Mouse (Mus musculus): ENCODE results near the gene Irs1. TPM values are rescaled to one million over a fixed set of nuclear protein-coding genes. Genes with fewer than 3 reads are reported as not detected.

Irs1 gene
- total and polyA plus RNA-seq, 3 experiments = not detected

DNA sequence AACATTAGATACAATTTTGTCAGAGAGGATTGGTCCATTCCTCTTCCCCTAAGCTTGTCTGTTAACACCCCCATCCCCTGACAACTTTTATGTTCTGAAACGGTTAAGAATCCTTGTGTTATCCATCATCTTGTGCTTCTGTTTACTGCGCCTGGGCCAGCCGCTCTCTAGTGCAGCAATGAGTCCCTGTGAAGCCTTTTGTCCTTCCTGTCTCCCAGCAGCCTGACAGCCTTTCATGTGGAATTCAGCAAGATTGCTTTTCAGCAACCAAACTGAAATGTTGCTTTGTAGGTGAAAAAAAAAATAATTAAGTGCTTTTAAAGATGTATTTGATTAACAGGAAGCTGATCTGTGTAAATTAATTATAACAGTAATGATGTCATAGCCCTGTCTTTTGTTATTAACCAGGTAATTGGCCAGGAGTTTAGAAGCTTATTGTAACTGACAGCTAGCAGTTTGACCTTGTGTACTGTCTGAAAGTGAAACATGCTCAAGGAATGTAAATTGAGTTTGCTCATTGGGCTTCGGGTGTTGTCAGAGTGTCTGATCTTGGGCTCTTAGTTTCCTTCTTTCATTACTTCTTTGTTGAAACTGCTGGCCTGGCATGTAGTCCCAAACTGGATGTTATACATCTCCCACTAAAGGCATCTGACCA, 33.0 kb upstream of the Irs1 start:
- Histone ChIP-seq H3K4me2 (ENCODE audit: insufficient read depth, low read depth, poor library complexity, severe bottlenecking) (no peak overlapping the region), H3K79me2 (replicated peaks; ENCODE audit: control insufficient read depth, extremely low read depth, insufficient read depth, poor library complexity, severe bottlenecking) (peaks cover 39% of the 10 kb centered on the region), H3K27me3 (replicated peaks) (no peaks in the 10 kb centered on the region), H3K27ac (ENCODE audit: insufficient read depth, low read depth) (no peak overlapping the region), H3K9ac (ENCODE audit: insufficient read depth, low read depth) (no peak overlapping the region), H3K9me3 (replicated peaks; ENCODE audit: low read length) (no peaks in the 10 kb centered on the region), H3K4me3 (replicated peaks in 1 of 3; ENCODE audit: low read depth in 2 of 3, low read length in 2 of 3, poor library complexity in 1 of 3) (no peak overlapping the region), H3K36me3 (replicated peaks in 1 of 2; ENCODE audit: control insufficient read depth in 1 of 2, insufficient read depth in 1 of 2, low read length in 1 of 2) (peaks cover 8 to 38% of the 10 kb centered on the region in 2 experiments), H3K4me1 (ENCODE audit: control insufficient read depth in 1 of 2, insufficient read depth in 2 of 2) (peaks cover 4 to 21% of the 10 kb centered on the region in 2 experiments; a peak in 2 of 4 replicates)
- dilution Hi-C loops (cut with MboI; ENCODE audit: extremely low pct_ligation_motif_present, extremely low pct_unique_long_range_greater_than_20kb, low sequenced_read_pairs) (no loop called here), in situ Hi-C loops (cut with MboI; ENCODE audit: low pct_ligation_motif_present, low pct_unique_long_range_greater_than_20kb, low sequenced_read_pairs) (no loop called here)
- TF ChIP-seq NELFE (IDR thresholded peaks at IDR 0.05; ENCODE audit: low read depth, low read length) (no peak), MAX (IDR thresholded peaks at IDR 0.05; ENCODE audit: low read length) (no peak), POLR2A (IDR thresholded peaks at IDR 0.05; ENCODE audit: low read depth, low read length) (no peak), ZC3H11A (IDR thresholded peaks at IDR 0.05; ENCODE audit: low read depth, low read length) (no peak), USF2 (conservative IDR thresholded peaks at IDR 0.05; ENCODE audit: low read depth, low read length) (no peak), KAT2A (IDR thresholded peaks at IDR 0.05; ENCODE audit: insufficient replicate concordance, low read length) (no peak), RAD21 (IDR thresholded peaks at IDR 0.05; ENCODE audit: low read depth, low read length) (no peak), JUN (IDR thresholded peaks at IDR 0.05; ENCODE audit: insufficient read depth, low read depth, low read length) (no peak), GABPA (IDR thresholded peaks at IDR 0.05; ENCODE audit: insufficient replicate concordance, low read depth, low read length) (no peak), NRF1 (IDR thresholded peaks at IDR 0.05; ENCODE audit: low read depth, low read length) (no peak), POLR2AphosphoS2 (IDR thresholded peaks at IDR 0.05; ENCODE audit: low read depth, low read length) (no peak), MAFK (IDR thresholded peaks at IDR 0.05; ENCODE audit: insufficient replicate concordance, low read length) (no peak), MYC (IDR thresholded peaks at IDR 0.05; ENCODE audit: low read depth, low read length) (no peak), RCOR1 (conservative IDR thresholded peaks at IDR 0.05; ENCODE audit: low read depth, low read length) (no peak), BHLHE40 (IDR thresholded peaks at IDR 0.05; ENCODE audit: low read depth, low read length) (no peak), ZNF384 (IDR thresholded peaks at IDR 0.05; ENCODE audit: low read depth, low read length) (no peak), UBTF (IDR thresholded peaks at IDR 0.05; ENCODE audit: low read depth, low read length) (no peak), ZMIZ1 (IDR thresholded peaks at IDR 0.05; ENCODE audit: low read depth, low read length) (no peak), CTCF (conservative IDR thresholded peaks at IDR 0.05 in 1 of 2, IDR thresholded peaks at IDR 0.05 in 1 of 2; ENCODE audit: low read depth in 2 of 2, low read length in 2 of 2) (no peak)
- no peak for DNase-seq (ENCODE audit: extremely low read depth)

DNA sequence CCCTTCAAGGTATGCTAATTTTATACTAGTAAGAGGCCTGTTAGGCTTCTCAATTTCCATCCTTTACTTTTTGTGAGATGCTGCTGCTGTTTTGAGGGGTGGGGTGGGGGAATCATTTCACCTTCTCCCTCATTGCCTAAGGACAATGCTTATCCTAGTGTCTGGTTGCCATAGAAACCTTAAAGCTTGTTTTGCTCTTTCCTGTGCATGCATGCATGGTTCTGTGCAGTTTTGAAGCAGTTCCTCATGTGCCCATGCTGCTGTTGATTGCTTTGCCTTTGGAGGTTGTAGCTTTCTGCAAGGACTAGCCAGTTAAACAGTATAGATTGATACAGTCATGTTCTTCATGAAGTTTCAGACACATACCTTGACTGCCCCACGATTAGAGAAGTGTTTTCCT, 30.2 kb upstream of the Irs1 start:
- Histone ChIP-seq H3K27me3 (replicated peaks) (no peaks in the 10 kb centered on the region), H3K9ac (ENCODE audit: insufficient read depth, low read depth) (no peak overlapping the region), H3K36me3 (replicated peaks in 1 of 2; ENCODE audit: control insufficient read depth in 1 of 2, insufficient read depth in 1 of 2, low read length in 1 of 2) (peaks cover 8 to 32% of the 10 kb centered on the region in 2 experiments), H3K4me1 (ENCODE audit: control insufficient read depth in 1 of 2, insufficient read depth in 2 of 2) (peaks cover 4 to 35% of the 10 kb centered on the region in 2 experiments; a peak in 3 of 4 replicates), H3K27ac (ENCODE audit: insufficient read depth, low read depth) (no peak overlapping the region), H3K4me3 (replicated peaks in 1 of 3; ENCODE audit: low read depth in 2 of 3, low read length in 2 of 3, poor library complexity in 1 of 3) (no peak overlapping the region), H3K79me2 (replicated peaks; ENCODE audit: control insufficient read depth, extremely low read depth, insufficient read depth, poor library complexity, severe bottlenecking) (peaks cover 48% of the 10 kb centered on the region), H3K9me3 (replicated peaks; ENCODE audit: low read length) (no peaks in the 10 kb centered on the region), H3K4me2 (ENCODE audit: insufficient read depth, low read depth, poor library complexity, severe bottlenecking) (no peak overlapping the region)
- TF ChIP-seq ETS1 (conservative IDR thresholded peaks at IDR 0.05; ENCODE audit: low read depth, low read length) (no peak), HCFC1 (IDR thresholded peaks at IDR 0.05; ENCODE audit: low read depth, low read length) (no peak)
- in situ Hi-C loops (cut with MboI; ENCODE audit: low pct_ligation_motif_present, low pct_unique_long_range_greater_than_20kb, low sequenced_read_pairs) = no loop called here
- DNase-seq (ENCODE audit: extremely low read depth) = no peak
- dilution Hi-C loops (cut with MboI; ENCODE audit: extremely low pct_ligation_motif_present, extremely low pct_unique_long_range_greater_than_20kb, low sequenced_read_pairs) = no loop called here

Measured in CH12.LX (cell line).